Mouse (Mus musculus): ENCODE results near the gene Phactr2.

- no peak for TF ChIP-seq CTCF (conservative IDR thresholded peaks at IDR 0.05; ENCODE audit: insufficient read depth, insufficient read length, low read depth, low read length)
- TF ChIP-seq POLR2A (IDR thresholded peaks at IDR 0.05; ENCODE audit: low read depth, low read length) = no peak
These were observed 25.7 kb downstream of the Phactr2 start for GRCm38 (mm10) chr10:13448283-13449045.

Data from kidney, adult 2 months (tissue).